Mouse (Mus musculus) midbrain, embryonic 14.5 days (tissue): ENCODE measurements around the gene Vmn1r93. TPM values are rescaled to one million over a fixed set of nuclear protein-coding genes. Genes with fewer than 3 reads are reported as not detected.
"Not testable (repeated sequence)": the region's sequence is repeated elsewhere in the genome, so short reads cannot be mapped to it uniquely, and the experiment has no call there.

ENCODE experiments used
- ATAC-seq: fragments of 200-750 bp; cut with Nextera tagmentation; 2 replicates; pipeline ENCODE4 v1.8.0; 2017; ENCODE audit warnings: moderate number of reproducible peaks, moderate library complexity; ENCODE audit not compliant: low FRiP score, low TSS enrichment
- DNase-seq: peaks from one replicate; pipeline ENCODE4 v3.0.0-alpha.2; 2015
- H3K27ac ChIP-seq: fragments of 300-500 bp; sonication (generic); replicated peaks from 2 replicates; pipeline ENCODE4 v1.5.1; 2014; ENCODE audit warnings: mild to moderate bottlenecking, low read depth, low read length, moderate library complexity
- H3K27me3 ChIP-seq: fragments of 300-500 bp; sonication (generic); 2 replicates; pipeline ENCODE4 v1.6.1; 2014; ENCODE audit warnings: low read length, control low read depth, mixed read lengths; ENCODE audit not compliant: control insufficient read depth, insufficient read depth
- H3K36me3 ChIP-seq: fragments of 300-500 bp; sonication (generic); 2 replicates; pipeline ENCODE4 v1.6.1; 2014; ENCODE audit warnings: low read length, control low read depth; ENCODE audit not compliant: control insufficient read depth, insufficient read depth
- H3K4me1 ChIP-seq: fragments of 300-500 bp; sonication (generic); 2 replicates; pipeline ENCODE4 v1.6.1; 2014; ENCODE audit warnings: mild to moderate bottlenecking, antibody characterized with exemption, low read length, control low read depth; ENCODE audit not compliant: control insufficient read depth, insufficient read depth
- H3K4me2 ChIP-seq: fragments of 300-500 bp; sonication (generic); 2 replicates; pipeline ENCODE4 v1.6.1; 2014; ENCODE audit warnings: mild to moderate bottlenecking, low read length, moderate library complexity
- H3K4me3 ChIP-seq: fragments of 300-500 bp; sonication (generic); replicated peaks from 2 replicates; pipeline ENCODE4 v1.5.1; 2014; ENCODE audit warnings: low read depth, low read length
- H3K9ac ChIP-seq: fragments of 300-500 bp; sonication (generic); replicated peaks from 2 replicates; pipeline ENCODE4 v1.6.1; 2014; ENCODE audit warnings: mild to moderate bottlenecking, low read length, moderate library complexity
- H3K9me3 ChIP-seq: fragments of 300-500 bp; sonication (generic); 2 replicates; pipeline ENCODE4 v1.6.1; 2016; ENCODE audit warnings: low read length, control low read depth, mixed read lengths; ENCODE audit not compliant: control insufficient read depth
- WGBS: fragments of 180-500 bp; shearing (Covaris S2); extraction: QIAGEN DNeasy Blood & Tissue Kit; methylation state at CpG from one replicate; pipeline ENCODE4 v1.1.7; 2014; 5-methylcytosine and 5-hydroxymethylcytosine counted together
- polyA plus RNA-seq: library from polyadenylated mRNA; unstranded; fragments of >200 nt; fragmentation: Nextera tagmentation; extraction: Ambion mirVana; gene quantifications from 2 replicates; pipeline ENCODE4 v1.2.1, GENCODE M21; 2014

The Vmn1r93 gene
- not detected in 2 replicates for polyA plus RNA-seq

DNA sequence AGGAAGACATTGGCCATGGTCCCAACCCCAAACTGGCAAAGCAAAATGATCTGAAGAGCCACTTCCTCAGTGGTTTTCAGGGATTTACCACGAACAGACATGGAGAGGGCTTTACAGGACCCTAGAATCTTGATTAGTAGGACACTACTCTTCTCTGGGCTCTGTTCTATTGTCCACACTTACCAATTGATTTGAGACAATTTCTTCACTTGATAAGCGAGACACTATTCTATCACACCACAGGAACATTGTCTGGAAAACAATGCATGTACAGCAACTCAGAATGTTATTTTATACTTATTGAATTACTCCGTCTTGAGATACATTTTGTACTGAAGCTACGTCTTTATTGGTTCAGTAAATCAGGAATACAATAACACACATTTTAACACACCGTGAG is at the start of gene Vmn1r93:
Vmn1r93 (minus strand) TSS at position 101 of the 400 bp plus-strand sequence.
- not testable (repeated sequence) for DNase-seq, H3K9ac ChIP-seq, H3K4me2 ChIP-seq, H3K36me3 ChIP-seq, H3K4me3 ChIP-seq, H3K27me3 ChIP-seq, H3K4me1 ChIP-seq, H3K9me3 ChIP-seq, ATAC-seq, H3K27ac ChIP-seq
- whole genome bisulfite sequencing: no CpG with 5 or more reads among the region's 5 CpGs

DNA sequence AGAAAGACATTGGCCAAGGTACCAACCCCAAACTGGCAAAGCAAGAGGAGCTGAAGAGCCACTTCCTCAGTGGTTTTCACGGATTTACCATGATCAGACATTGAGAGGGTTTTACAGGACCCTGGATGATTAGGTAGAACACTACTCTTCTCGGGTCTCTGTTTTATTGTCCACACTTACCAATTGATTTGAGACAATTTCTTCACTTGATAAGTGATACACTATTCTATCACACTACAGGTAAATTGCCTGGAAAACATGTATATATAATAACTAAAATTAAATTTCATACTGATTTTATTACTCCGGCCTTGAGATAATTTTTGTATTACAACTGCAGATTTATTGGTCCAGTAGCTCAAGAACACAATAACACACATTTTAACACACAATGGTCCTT is 29.4 kb upstream of the Vmn1r93 start, which contains the start of gene Vmn1r94:
Vmn1r94 (minus strand) TSS at position 101 of the 400 bp plus-strand sequence.
- DNase-seq: not testable (repeated sequence)

DNA sequence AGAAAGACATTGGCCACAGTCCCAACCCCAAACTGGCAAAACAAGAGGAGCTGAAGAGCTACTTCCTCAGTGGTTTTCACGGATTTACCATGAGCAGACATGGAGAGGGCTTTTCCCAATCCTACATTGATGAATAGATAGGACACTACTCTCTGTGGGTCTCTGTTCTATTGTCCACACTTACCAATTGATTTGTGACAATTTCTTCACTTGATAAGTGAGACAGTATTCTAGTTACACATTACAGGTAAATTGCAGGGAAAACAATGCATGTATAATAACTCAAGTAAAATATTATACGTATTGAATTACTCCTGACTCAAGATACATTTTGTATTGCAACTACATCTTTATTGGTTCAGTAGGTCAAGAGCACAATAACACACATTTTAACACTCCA is 16.4 kb downstream of the Vmn1r93 start, which contains the start of gene Gm16442:
Gm16442 (minus strand) TSS at position 101 of the 400 bp plus-strand sequence.
- not testable (repeated sequence) for H3K4me1 ChIP-seq, DNase-seq, H3K27ac ChIP-seq, H3K4me3 ChIP-seq, H3K9me3 ChIP-seq, H3K4me2 ChIP-seq, H3K36me3 ChIP-seq, ATAC-seq, H3K9ac ChIP-seq, H3K27me3 ChIP-seq
- no CpG with 5 or more reads among the region's 2 CpGs for WGBS

More for the DNA sequence above, 29.4 kb upstream of the Vmn1r93 start, which contains the start of gene Vmn1r94:
- H3K27me3 ChIP-seq, H3K4me1 ChIP-seq, H3K9ac ChIP-seq, H3K36me3 ChIP-seq, H3K27ac ChIP-seq, H3K4me2 ChIP-seq, H3K4me3 ChIP-seq, ATAC-seq, H3K9me3 ChIP-seq: not testable (repeated sequence)
- WGBS: no CpG with 5 or more reads among the region's 3 CpGs

DNA sequence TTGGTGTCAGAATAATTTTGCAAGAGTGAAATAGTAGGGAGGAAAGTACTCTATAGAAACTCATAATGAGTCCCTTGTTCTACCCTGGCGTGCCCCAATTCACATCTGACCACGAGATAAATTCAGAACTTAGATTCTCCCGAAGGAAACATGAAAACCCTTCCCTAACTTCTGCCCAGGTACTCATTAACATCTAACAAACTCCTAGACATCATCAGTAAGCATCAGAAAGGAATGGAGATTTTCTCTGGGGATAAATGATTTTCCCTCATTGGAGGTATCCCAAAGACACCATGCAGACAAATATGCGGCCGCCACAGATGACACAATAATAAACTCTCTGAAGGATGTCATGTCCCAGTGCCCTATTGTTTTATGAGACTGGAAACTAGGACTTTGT is 39.5 kb downstream of the Vmn1r93 start, which contains the start of gene Vmn1r91:
Vmn1r91 (plus strand) TSS at position 301 of the 400 bp plus-strand sequence.
- ATAC-seq, H3K4me1 ChIP-seq, H3K4me2 ChIP-seq, H3K4me3 ChIP-seq, H3K27ac ChIP-seq, H3K36me3 ChIP-seq, H3K9ac ChIP-seq, H3K9me3 ChIP-seq, DNase-seq, H3K27me3 ChIP-seq: not testable (repeated sequence)
- WGBS: 82% methylated on average over 5 of the region's 5 CpGs

Other genes starting within 250 kb of the Vmn1r93 start
- 4.9 and 8.2 TPM in 2 replicates for gene Pvr, start 217.9 kb downstream of the Vmn1r93 start, polyA plus RNA-seq
- not detected in 2 replicates for gene Igsf23, start 188.3 kb downstream of the Vmn1r93 start, polyA plus RNA-seq
- not detected in 2 replicates for gene Ceacam20, start 173.7 kb downstream of the Vmn1r93 start, polyA plus RNA-seq
- gene Nlrp9b, start 147.6 kb downstream of the Vmn1r93 start, polyA plus RNA-seq: not detected in 2 replicates
- not detected in 2 replicates for gene Vmn1r91, start 39.4 kb downstream of the Vmn1r93 start, polyA plus RNA-seq
- gene Gm16442, start 16.5 kb downstream of the Vmn1r93 start, polyA plus RNA-seq: not detected in 2 replicates
- gene Vmn1r94, start 29.3 kb upstream of the Vmn1r93 start, polyA plus RNA-seq: not detected in 2 replicates
- not detected in 2 replicates for gene Vmn1r95, start 54.6 kb upstream of the Vmn1r93 start, polyA plus RNA-seq
- not detected in 2 replicates for gene Gm6164, start 66.5 kb upstream of the Vmn1r93 start, polyA plus RNA-seq
- gene Gm4498, start 94.7 kb upstream of the Vmn1r93 start, polyA plus RNA-seq: not detected in 2 replicates
- gene Gm5890, start 123.7 kb upstream of the Vmn1r93 start, polyA plus RNA-seq: not detected in 2 replicates
- not detected in 2 replicates for gene Gm4133, start 195.0 kb upstream of the Vmn1r93 start, polyA plus RNA-seq
- not detected in 2 replicates for gene Gm5728, start 236.3 kb upstream of the Vmn1r93 start, polyA plus RNA-seq